Mouse (Mus musculus): ENCODE measurements at regions not wholly inside any gene's neighbourhood (a gene's known extent, or its start where the extent isn't known, plus 50 kb on each side); places are given as distances from the start of the nearest gene placed in this dataset.

- no peak overlapping the region for H3K27ac ChIP-seq (ENCODE audit: insufficient read depth, low read length)
- no peaks in the 10 kb centered on the region for H3K4me1 ChIP-seq (ENCODE audit: control insufficient read depth, insufficient read depth, low read length)
- TF ChIP-seq POLR2A (IDR thresholded peaks at IDR 0.05; ENCODE audit: insufficient read depth, low read length) (no peak), EP300 (IDR thresholded peaks at IDR 0.05; ENCODE audit: insufficient read depth, low read depth, low read length) (no peak), CTCF (IDR thresholded peaks at IDR 0.05; ENCODE audit: low read depth, low read length) (no peak)
These were observed 306.3 kb upstream of the Gm21798 start for GRCm38 (mm10) chr15:64511176-64511575.

DNA sequence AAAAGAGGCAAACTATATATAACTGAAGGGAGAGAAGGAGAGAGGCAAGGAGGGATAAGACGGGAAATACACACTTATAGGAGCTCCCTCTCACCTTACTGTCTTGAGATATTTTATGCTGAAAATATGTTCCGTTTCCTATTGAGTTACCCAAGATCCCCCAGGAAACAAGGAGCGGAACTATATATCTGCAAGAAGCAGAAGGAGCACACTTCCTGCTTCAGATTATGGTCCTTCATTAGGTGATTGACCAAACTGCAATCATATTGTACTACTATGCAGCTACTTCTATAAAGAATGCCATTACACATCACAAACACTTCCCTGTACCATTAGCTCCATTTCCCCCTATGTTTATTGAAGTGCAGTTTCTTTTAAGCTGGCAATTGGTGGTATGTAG, 304.9 kb upstream of the Gm21798 start:
- Histone ChIP-seq H3K9me3 (replicated peaks; ENCODE audit: control insufficient read depth, insufficient read depth, low read length, poor library complexity, severe bottlenecking) (no peaks in the 10 kb centered on the region), H3K9ac (ENCODE audit: low read depth, poor library complexity, severe bottlenecking) (no peak overlapping the region), H3K4me1 (ENCODE audit: control insufficient read depth, insufficient read depth, low read length) (no peaks in the 10 kb centered on the region), H3K27ac (ENCODE audit: insufficient read depth, low read length) (no peak overlapping the region), H3K36me3 (ENCODE audit: control insufficient read depth, insufficient read depth, low read length, poor library complexity, severe bottlenecking) (no peaks in the 10 kb centered on the region), H3K4me3 (ENCODE audit: low read depth, low read length) (no peak overlapping the region), H3K27me3 (ENCODE audit: control insufficient read depth, insufficient read depth, low read length, poor library complexity, severe bottlenecking) (no peaks in the 10 kb centered on the region)
- TF ChIP-seq CTCF (IDR thresholded peaks at IDR 0.05; ENCODE audit: low read depth, low read length), result no peak
- no peak for TF ChIP-seq EP300 (IDR thresholded peaks at IDR 0.05; ENCODE audit: insufficient read depth, low read depth, low read length)
- no peak for TF ChIP-seq POLR2A (IDR thresholded peaks at IDR 0.05; ENCODE audit: insufficient read depth, low read length)

More at GRCm38 (mm10) chr15:64511176-64511575, 306.3 kb upstream of the Gm21798 start:
- Histone ChIP-seq H3K36me3 (ENCODE audit: control insufficient read depth, insufficient read depth, low read length, poor library complexity, severe bottlenecking) (no peaks in the 10 kb centered on the region), H3K9me3 (replicated peaks; ENCODE audit: control insufficient read depth, insufficient read depth, low read length, poor library complexity, severe bottlenecking) (no peaks in the 10 kb centered on the region), H3K27me3 (ENCODE audit: control insufficient read depth, insufficient read depth, low read length, poor library complexity, severe bottlenecking) (no peaks in the 10 kb centered on the region), H3K9ac (ENCODE audit: low read depth, poor library complexity, severe bottlenecking) (no peak overlapping the region), H3K4me3 (ENCODE audit: low read depth, low read length) (no peak overlapping the region)

- no peak overlapping the region for H3K4me3 ChIP-seq (ENCODE audit: low read depth, low read length)
- H3K9ac ChIP-seq (ENCODE audit: low read depth, poor library complexity, severe bottlenecking), result no peak overlapping the region
- no peak overlapping the region for H3K27ac ChIP-seq (ENCODE audit: insufficient read depth, low read length)
- no peaks in the 10 kb centered on the region for H3K9me3 ChIP-seq (replicated peaks; ENCODE audit: control insufficient read depth, insufficient read depth, low read length, poor library complexity, severe bottlenecking)
- no peaks in the 10 kb centered on the region for H3K4me1 ChIP-seq (ENCODE audit: control insufficient read depth, insufficient read depth, low read length)
- no peaks in the 10 kb centered on the region for H3K36me3 ChIP-seq (ENCODE audit: control insufficient read depth, insufficient read depth, low read length, poor library complexity, severe bottlenecking)
- no peaks in the 10 kb centered on the region for H3K27me3 ChIP-seq (ENCODE audit: control insufficient read depth, insufficient read depth, low read length, poor library complexity, severe bottlenecking)
- TF ChIP-seq POLR2A (IDR thresholded peaks at IDR 0.05; ENCODE audit: insufficient read depth, low read length) (no peak), EP300 (IDR thresholded peaks at IDR 0.05; ENCODE audit: insufficient read depth, low read depth, low read length) (no peak), CTCF (IDR thresholded peaks at IDR 0.05; ENCODE audit: low read depth, low read length) (no peak)
These were observed 303.9 kb upstream of the Gm21798 start for GRCm38 (mm10) chr15:64513501-64514097.

DNA sequence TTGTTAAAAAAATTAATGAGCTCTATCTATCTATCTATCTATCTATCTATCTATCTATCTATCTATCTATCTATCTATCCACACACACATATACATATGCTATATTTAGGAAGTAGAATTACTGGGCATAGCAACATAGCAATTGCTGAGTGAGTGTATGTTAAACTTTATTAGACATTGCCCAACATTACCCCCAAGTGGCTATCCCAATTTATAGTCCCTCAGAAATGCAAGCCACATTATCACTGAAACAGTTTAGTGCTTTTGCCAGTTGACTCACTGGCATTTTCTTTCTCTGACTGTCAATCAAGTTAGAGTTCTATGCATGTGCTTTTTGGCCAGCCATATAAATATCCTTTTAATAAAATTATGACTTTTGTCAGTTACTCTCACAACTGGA, 302.3 kb upstream of the Gm21798 start:
- no peaks in the 10 kb centered on the region for H3K4me1 ChIP-seq (ENCODE audit: control insufficient read depth, insufficient read depth, low read length)
- no peaks in the 10 kb centered on the region for H3K9me3 ChIP-seq (replicated peaks; ENCODE audit: control insufficient read depth, insufficient read depth, low read length, poor library complexity, severe bottlenecking)
- H3K4me3 ChIP-seq (ENCODE audit: low read depth, low read length), result no peak overlapping the region
- TF ChIP-seq CTCF (IDR thresholded peaks at IDR 0.05; ENCODE audit: low read depth, low read length) (no peak), POLR2A (IDR thresholded peaks at IDR 0.05; ENCODE audit: insufficient read depth, low read length) (no peak), EP300 (IDR thresholded peaks at IDR 0.05; ENCODE audit: insufficient read depth, low read depth, low read length) (no peak)
- no peak overlapping the region for H3K27ac ChIP-seq (ENCODE audit: insufficient read depth, low read length)
- H3K36me3 ChIP-seq (ENCODE audit: control insufficient read depth, insufficient read depth, low read length, poor library complexity, severe bottlenecking), result no peaks in the 10 kb centered on the region
- H3K27me3 ChIP-seq (ENCODE audit: control insufficient read depth, insufficient read depth, low read length, poor library complexity, severe bottlenecking), result no peaks in the 10 kb centered on the region
- no peak overlapping the region for H3K9ac ChIP-seq (ENCODE audit: low read depth, poor library complexity, severe bottlenecking)

DNA sequence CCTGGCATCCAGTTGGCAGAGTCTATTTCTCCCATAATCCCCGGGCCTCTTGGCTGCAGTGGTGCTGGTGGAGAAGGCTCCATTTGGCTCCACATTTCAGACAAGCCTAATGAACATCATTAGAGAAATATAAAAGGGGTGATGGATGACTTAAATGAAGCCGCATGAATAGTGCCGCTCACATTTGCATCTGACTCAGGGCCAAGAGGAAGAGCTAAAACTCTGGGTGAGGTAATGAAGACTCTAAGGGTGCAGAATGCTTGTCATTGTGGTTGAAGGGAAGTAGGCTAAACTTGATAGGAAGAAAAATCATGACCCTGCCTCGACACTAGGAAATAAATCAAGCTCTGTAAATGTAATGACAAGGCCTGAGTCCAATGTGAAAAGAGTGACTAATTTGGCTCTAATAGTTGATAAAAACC, 298.3 kb upstream of the Gm21798 start:
- Histone ChIP-seq H3K9ac (ENCODE audit: low read depth, poor library complexity, severe bottlenecking) (no peak overlapping the region), H3K9me3 (replicated peaks; ENCODE audit: control insufficient read depth, insufficient read depth, low read length, poor library complexity, severe bottlenecking) (no peaks in the 10 kb centered on the region), H3K36me3 (ENCODE audit: control insufficient read depth, insufficient read depth, low read length, poor library complexity, severe bottlenecking) (no peaks in the 10 kb centered on the region), H3K4me3 (ENCODE audit: low read depth, low read length) (no peak overlapping the region), H3K27me3 (ENCODE audit: control insufficient read depth, insufficient read depth, low read length, poor library complexity, severe bottlenecking) (no peaks in the 10 kb centered on the region; the same call in 1 of the 2 replicates), H3K4me1 (ENCODE audit: control insufficient read depth, insufficient read depth, low read length) (no peaks in the 10 kb centered on the region), H3K27ac (ENCODE audit: insufficient read depth, low read length) (no peak overlapping the region)
- TF ChIP-seq EP300 (IDR thresholded peaks at IDR 0.05; ENCODE audit: insufficient read depth, low read depth, low read length) (no peak), CTCF (IDR thresholded peaks at IDR 0.05; ENCODE audit: low read depth, low read length) (no peak), POLR2A (IDR thresholded peaks at IDR 0.05; ENCODE audit: insufficient read depth, low read length) (no peak)

GRCm38 (mm10) chr15:64520568-64520967, 296.9 kb upstream of the Gm21798 start:
- Histone ChIP-seq H3K27me3 (ENCODE audit: control insufficient read depth, insufficient read depth, low read length, poor library complexity, severe bottlenecking) (no peaks in the 10 kb centered on the region; the same call in 1 of the 2 replicates), H3K9ac (ENCODE audit: low read depth, poor library complexity, severe bottlenecking) (no peak overlapping the region), H3K27ac (ENCODE audit: insufficient read depth, low read length) (no peak overlapping the region), H3K4me1 (ENCODE audit: control insufficient read depth, insufficient read depth, low read length) (no peaks in the 10 kb centered on the region), H3K9me3 (replicated peaks; ENCODE audit: control insufficient read depth, insufficient read depth, low read length, poor library complexity, severe bottlenecking) (no peaks in the 10 kb centered on the region), H3K36me3 (ENCODE audit: control insufficient read depth, insufficient read depth, low read length, poor library complexity, severe bottlenecking) (no peaks in the 10 kb centered on the region), H3K4me3 (ENCODE audit: low read depth, low read length) (no peak overlapping the region)
- TF ChIP-seq EP300 (IDR thresholded peaks at IDR 0.05; ENCODE audit: insufficient read depth, low read depth, low read length) (no peak), POLR2A (IDR thresholded peaks at IDR 0.05; ENCODE audit: insufficient read depth, low read length) (no peak), CTCF (IDR thresholded peaks at IDR 0.05; ENCODE audit: low read depth, low read length) (no peak)

Data from ES-Bruce4 (cell line).